Mouse (Mus musculus) MEL (cell line): ENCODE results near the gene Pum1. TPM values are rescaled to one million over a fixed set of nuclear protein-coding genes. Genes with fewer than 3 reads are reported as not detected.

Experiments used
- DNase-seq: peaks from one replicate; pipeline ENCODE4 v3.0.0; 2011; ENCODE audit warnings: low read depth, low spot score
- H3K27ac ChIP-seq: 2 replicates; pipeline ENCODE4 v1.5.1; 2012; ENCODE audit warnings: low read depth, mild to moderate bottlenecking, control low read depth, low read length, moderate library complexity; ENCODE audit not compliant: control insufficient read depth
- H3K27me3 ChIP-seq, 2 experiments: fragments of 150-350 bp in 1 of 2; sonication (generic) in 1 of 2; 2 replicates each; pipeline ENCODE4 v1.6.1; 2012; ENCODE audit warnings: low read length in 2 of 2, mild to moderate bottlenecking in 2 of 2, improper control_type of control experiment in 1 of 2, moderate library complexity in 1 of 2; ENCODE audit not compliant: insufficient read depth in 2 of 2, control insufficient read depth in 1 of 2
- H3K36me3 ChIP-seq, 2 experiments: 2 replicates each; pipeline ENCODE4 v1.6.1; 2012 to 2014; ENCODE audit warnings: low read length in 2 of 2, improper control_type of control experiment in 1 of 2, inconsistent platforms in 1 of 2, mild to moderate bottlenecking in 1 of 2; ENCODE audit not compliant: insufficient read depth in 2 of 2, control insufficient read depth in 1 of 2
- H3K4me1 ChIP-seq, 2 experiments: fragments of 150-350 bp in 1 of 2; sonication (generic) in 1 of 2; 2 replicates each; pipeline ENCODE4 v1.6.1; 2012; ENCODE audit warnings: low read length in 2 of 2, improper control_type of control experiment in 1 of 2, mild to moderate bottlenecking in 1 of 2; ENCODE audit not compliant: insufficient read depth in 2 of 2, control insufficient read depth in 1 of 2
- H3K4me3 ChIP-seq, 2 experiments: fragments of 150-350 bp in 1 of 2; sonication (generic) in 1 of 2; 2 replicates each; pipeline ENCODE4 v1.5.1; 2012; ENCODE audit warnings: low read depth in 2 of 2, low read length in 2 of 2, mild to moderate bottlenecking in 2 of 2, moderate library complexity in 2 of 2, control low read depth in 1 of 2, improper control_type of control experiment in 1 of 2; ENCODE audit not compliant: control insufficient read depth in 1 of 2, insufficient read depth in 1 of 2
- H3K79me2 ChIP-seq: 2 replicates; pipeline ENCODE4 v1.6.1; 2012; ENCODE audit warnings: mild to moderate bottlenecking, low read length, moderate library complexity; ENCODE audit not compliant: control insufficient read depth, poor library complexity, insufficient read depth
- H3K9ac ChIP-seq: 2 replicates; pipeline ENCODE4 v1.6.1; 2012; ENCODE audit warnings: low read depth, mild to moderate bottlenecking, control low read depth, low read length, moderate library complexity; ENCODE audit not compliant: control insufficient read depth, poor library complexity, severe bottlenecking
- H3K9me3 ChIP-seq: fragments of 150-350 bp; sonication (generic); replicated peaks from 2 replicates; pipeline ENCODE4 v1.6.1; 2012; ENCODE audit warnings: mild to moderate bottlenecking, low read length, improper control_type of control experiment, moderate library complexity; ENCODE audit not compliant: insufficient read depth
- CHD1 ChIP-seq: IDR thresholded peaks from 2 replicates; pipeline ENCODE4 v1.6.1; 2012; ENCODE audit warnings: low read depth, mild to moderate bottlenecking, inconsistent platforms, low read length, improper control_type of control experiment
- CTCF ChIP-seq, 3 experiments: IDR thresholded peaks in 2 of 3; conservative IDR thresholded peaks in 1 of 3; 2 replicates each; pipeline ENCODE4 v1.5.1; 2011 to 2012; ENCODE audit warnings: low read length in 3 of 3, low read depth in 2 of 3, mild to moderate bottlenecking in 2 of 3, improper control_type of control experiment in 1 of 3, inconsistent platforms in 1 of 3, mixed read lengths in 1 of 3, moderate library complexity in 1 of 3; ENCODE audit not compliant: control insufficient read depth in 1 of 3, insufficient read depth in 1 of 3, poor library complexity in 1 of 3, severe bottlenecking in 1 of 3
- E2F4 ChIP-seq: IDR thresholded peaks from 2 replicates; pipeline ENCODE4 v1.6.1; 2011; ENCODE audit warnings: low read depth, low read length, improper control_type of control experiment, borderline replicate concordance
- EP300 ChIP-seq, 2 experiments: IDR thresholded peaks; 2 replicates each; pipeline ENCODE4 v1.6.1; 2011; ENCODE audit warnings: improper control_type of control experiment in 2 of 2, low read length in 2 of 2, low read depth in 1 of 2, mild to moderate bottlenecking in 1 of 2
- ETS1 ChIP-seq: IDR thresholded peaks from 2 replicates; pipeline ENCODE4 v1.6.1; 2012; ENCODE audit warnings: low read depth, mild to moderate bottlenecking, inconsistent platforms, low read length, improper control_type of control experiment, moderate library complexity
- HCFC1 ChIP-seq: IDR thresholded peaks from 2 replicates; pipeline ENCODE4 v1.6.1; 2012; ENCODE audit warnings: low read depth, mild to moderate bottlenecking, inconsistent platforms, low read length, improper control_type of control experiment, moderate library complexity
- JUND ChIP-seq: IDR thresholded peaks from 2 replicates; pipeline ENCODE4 v1.6.1; 2011; ENCODE audit warnings: low read depth, mild to moderate bottlenecking, improper control_type of control experiment, low read length
- KAT2A ChIP-seq: conservative IDR thresholded peaks from 2 replicates; pipeline ENCODE4 v1.6.1; 2012; ENCODE audit warnings: low read depth, low read length, improper control_type of control experiment, inconsistent platforms
- MXI1 ChIP-seq: IDR thresholded peaks from 2 replicates; pipeline ENCODE4 v1.6.1; 2011; ENCODE audit warnings: mild to moderate bottlenecking, low read depth, low read length, improper control_type of control experiment
- MYB ChIP-seq: IDR thresholded peaks from 2 replicates; pipeline ENCODE4 v1.6.1; 2011; ENCODE audit warnings: mild to moderate bottlenecking, low read depth, low read length, improper control_type of control experiment
- MYC ChIP-seq: IDR thresholded peaks from 2 replicates; pipeline ENCODE4 v1.6.1; 2011; ENCODE audit warnings: low read depth, mild to moderate bottlenecking, low read length, improper control_type of control experiment, moderate library complexity
- NELFE ChIP-seq: IDR thresholded peaks from 2 replicates; pipeline ENCODE4 v1.6.1; 2011; ENCODE audit warnings: low read depth, low read length, improper control_type of control experiment
- NRF1 ChIP-seq: IDR thresholded peaks from 2 replicates; pipeline ENCODE4 v1.6.1; 2014; ENCODE audit warnings: low read depth, mild to moderate bottlenecking, inconsistent platforms, low read length, improper control_type of control experiment, moderate library complexity; ENCODE audit not compliant: poor library complexity, insufficient read depth, severe bottlenecking
- POLR2A ChIP-seq, 2 experiments: IDR thresholded peaks; 2 replicates each; pipeline ENCODE4 v1.6.1; 2011 to 2012; ENCODE audit warnings: low read length in 2 of 2, mild to moderate bottlenecking in 2 of 2, control low read depth in 1 of 2, improper control_type of control experiment in 1 of 2, low read depth in 1 of 2, moderate library complexity in 1 of 2; ENCODE audit not compliant: control insufficient read depth in 1 of 2, insufficient read depth in 1 of 2, poor library complexity in 1 of 2
- POLR2AphosphoS5 ChIP-seq: IDR thresholded peaks from 2 replicates; pipeline ENCODE4 v1.6.1; 2012; ENCODE audit warnings: low read depth, borderline replicate concordance, mild to moderate bottlenecking, inconsistent platforms, low read length, moderate library complexity, mixed read lengths
- SIN3A ChIP-seq: IDR thresholded peaks from 2 replicates; pipeline ENCODE4 v1.6.1; 2012; ENCODE audit warnings: low read length, improper control_type of control experiment, inconsistent platforms
- SMC3 ChIP-seq: IDR thresholded peaks from 2 replicates; pipeline ENCODE4 v1.6.1; 2011; ENCODE audit warnings: low read depth, low read length, improper control_type of control experiment
- TAL1 ChIP-seq: IDR thresholded peaks from 2 replicates; pipeline ENCODE4 v1.6.1; 2012; ENCODE audit warnings: mild to moderate bottlenecking, inconsistent platforms, low read length, moderate library complexity, mixed read lengths
- TBP ChIP-seq: IDR thresholded peaks from 2 replicates; pipeline ENCODE4 v1.8.0; 2011; ENCODE audit warnings: low read depth, low read length, improper control_type of control experiment
- UBTF ChIP-seq: IDR thresholded peaks from 2 replicates; pipeline ENCODE4 v1.6.1; 2012; ENCODE audit warnings: low read depth, mild to moderate bottlenecking, inconsistent platforms, low read length, improper control_type of control experiment, moderate library complexity, borderline replicate concordance; ENCODE audit not compliant: insufficient read depth
- USF2 ChIP-seq, 2 experiments: IDR thresholded peaks; 2 replicates each; pipeline ENCODE4 v1.6.1; 2011 to 2012; ENCODE audit warnings: improper control_type of control experiment in 2 of 2, low read length in 2 of 2, borderline replicate concordance in 1 of 2, inconsistent platforms in 1 of 2, low read depth in 1 of 2, mild to moderate bottlenecking in 1 of 2; ENCODE audit not compliant: insufficient read depth in 1 of 2
- ZKSCAN1 ChIP-seq: IDR thresholded peaks from 2 replicates; pipeline ENCODE4 v1.6.1; 2012; ENCODE audit warnings: low read depth, mild to moderate bottlenecking, inconsistent platforms, low read length, improper control_type of control experiment, moderate library complexity
- ZNF384 ChIP-seq: IDR thresholded peaks from 2 replicates; pipeline ENCODE4 v1.6.1; 2012; ENCODE audit warnings: low read depth, mild to moderate bottlenecking, inconsistent platforms, low read length, improper control_type of control experiment
- polyA plus RNA-seq, 2 experiments: library from polyadenylated mRNA; stranded (reverse) in 1 of 2; unstranded in 1 of 2; fragments of >175 nt in 1 of 2; fragments of >200 nt in 1 of 2; gene quantifications; 2 replicates each; pipeline versions ENCODE4 v1.2.1 to v1.2.4; 2012; ENCODE audit warnings: low replicate concordance in 2 of 2, low read depth in 1 of 2; ENCODE audit not compliant: insufficient read length in 2 of 2, insufficient read depth in 1 of 2, missing spikeins in 1 of 2
- total RNA-seq: library from RNA; depleted of rRNA; stranded (reverse); fragments of 300-350 nt; gene quantifications from 2 replicates; pipeline ENCODE4 v1.2.3, GENCODE M21; 2012

Pum1 gene
- total and polyA plus RNA-seq, 3 experiments = 31.9 to 46.2 (median 36.1) TPM

GRCm38 (mm10) chr4:130753755-130754154, 90.6 kb downstream of the Pum1 start:
- H3K36me3 ChIP-seq = peaks cover 0 to 44% of the 10 kb centered on the region in 2 experiments; a peak in 2 of 4 replicates
- TF ChIP-seq NRF1 (no peak), POLR2AphosphoS5 (no peak), E2F4 (no peak), CTCF (IDR thresholded peaks at IDR 0.05 in 2 of 3, conservative IDR thresholded peaks at IDR 0.05 in 1 of 3; ENCODE audit: control insufficient read depth in 1 of 3, insufficient read depth in 1 of 3, low read depth in 2 of 3, low read length in 3 of 3, poor library complexity in 1 of 3, severe bottlenecking in 1 of 3) (no peak), MXI1 (no peak), USF2 (IDR thresholded peaks at IDR 0.05; ENCODE audit: borderline replicate concordance in 1 of 2, insufficient read depth in 1 of 2, low read depth in 1 of 2, low read length in 2 of 2) (no peak), JUND (no peak), EP300 (IDR thresholded peaks at IDR 0.05; ENCODE audit: low read depth in 1 of 2, low read length in 2 of 2) (no peak), SMC3 (no peak), HCFC1 (no peak), TAL1 (no peak), POLR2A (IDR thresholded peaks at IDR 0.05; ENCODE audit: control insufficient read depth in 1 of 2, insufficient read depth in 1 of 2, low read depth in 1 of 2, low read length in 2 of 2, poor library complexity in 1 of 2) (no peak), TBP (no peak), SIN3A (no peak), ZKSCAN1 (no peak), MYC (no peak), ETS1 (no peak), NELFE (no peak), ZNF384 (no peak), KAT2A (no peak)
- TF ChIP-seq, all 39 proteins: peak for 0
- H3K79me2 ChIP-seq = peaks cover 2% of the 10 kb centered on the region; the same call in 1 of the 2 replicates

GRCm38 (mm10) chr4:130754776-130755175, 91.7 kb downstream of the Pum1 start:
- Histone ChIP-seq H3K9ac (no peak overlapping the region), H3K9me3 (no peaks in the 10 kb centered on the region)
- DNase-seq = no peak
- no peak for TF ChIP-seq USF2 (IDR thresholded peaks at IDR 0.05; ENCODE audit: borderline replicate concordance in 1 of 2, insufficient read depth in 1 of 2, low read depth in 1 of 2, low read length in 2 of 2)
- TF ChIP-seq CHD1 = no peak
- no peak for TF ChIP-seq POLR2AphosphoS5
- TF ChIP-seq KAT2A = no peak
- no peak for TF ChIP-seq ETS1
- no peak for TF ChIP-seq ZNF384
- TF ChIP-seq SMC3 = no peak
- TF ChIP-seq HCFC1 = no peak
- TF ChIP-seq POLR2A (IDR thresholded peaks at IDR 0.05; ENCODE audit: control insufficient read depth in 1 of 2, insufficient read depth in 1 of 2, low read depth in 1 of 2, low read length in 2 of 2, poor library complexity in 1 of 2) = no peak
- no peak for TF ChIP-seq UBTF
- no peak for TF ChIP-seq MYB
- TF ChIP-seq, all 39 proteins: peak for 0
- H3K27ac ChIP-seq = no peak overlapping the region
- H3K36me3 ChIP-seq = peaks cover 0 to 41% of the 10 kb centered on the region in 2 experiments; a peak in 2 of 4 replicates
- peaks cover 5% of the 10 kb centered on the region; the same call in 1 of the 2 replicates for H3K79me2 ChIP-seq
- no peak overlapping the region for H3K4me3 ChIP-seq
- no peaks in the 10 kb centered on the region for H3K4me1 ChIP-seq
- H3K27me3 ChIP-seq = no peaks in the 10 kb centered on the region

More at GRCm38 (mm10) chr4:130753755-130754154, 90.6 kb downstream of the Pum1 start:
- no peak overlapping the region for H3K27ac ChIP-seq
- H3K9me3 ChIP-seq = no peaks in the 10 kb centered on the region
- H3K4me3 ChIP-seq = no peak overlapping the region
- H3K9ac ChIP-seq = no peak overlapping the region
- H3K27me3 ChIP-seq = no peaks in the 10 kb centered on the region
- no peak for DNase-seq
- H3K4me1 ChIP-seq = no peaks in the 10 kb centered on the region
